Mouse (Mus musculus) liver, embryonic 15.5 days (tissue): ENCODE measurements around the gene S100a16. TPM values are rescaled to one million over a fixed set of nuclear protein-coding genes. Genes with fewer than 3 reads are reported as not detected.

Source experiments
- ATAC-seq: fragments of 200-750 bp; cut with Nextera tagmentation; 2 replicates; pipeline ENCODE4 v1.8.0; 2017; ENCODE audit warnings: moderate number of reproducible peaks, mild to moderate bottlenecking, moderate library complexity; ENCODE audit not compliant: insufficient read depth
- H3K27ac ChIP-seq: fragments of 300-500 bp; sonication (generic); replicated peaks from 2 replicates; pipeline ENCODE4 v1.5.1; 2015; ENCODE audit warnings: mild to moderate bottlenecking, inconsistent platforms
- H3K27me3 ChIP-seq: fragments of 300-500 bp; sonication (generic); 2 replicates; pipeline ENCODE4 v1.6.1; 2015; ENCODE audit warnings: mild to moderate bottlenecking, inconsistent platforms
- H3K36me3 ChIP-seq: fragments of 300-500 bp; sonication (generic); replicated peaks from 2 replicates; pipeline ENCODE4 v1.6.1; 2015; ENCODE audit warnings: moderate library complexity, mild to moderate bottlenecking, inconsistent platforms
- H3K4me1 ChIP-seq: fragments of 300-500 bp; sonication (generic); replicated peaks from 2 replicates; pipeline ENCODE4 v1.6.1; 2015; ENCODE audit warnings: inconsistent platforms
- H3K4me2 ChIP-seq: fragments of 300-500 bp; sonication (generic); 2 replicates; pipeline ENCODE4 v1.6.1; 2015; ENCODE audit warnings: moderate library complexity, mild to moderate bottlenecking, inconsistent platforms
- H3K4me3 ChIP-seq: fragments of 300-500 bp; sonication (generic); replicated peaks from 2 replicates; pipeline ENCODE4 v1.5.1; 2015; ENCODE audit warnings: mild to moderate bottlenecking, inconsistent platforms
- H3K9ac ChIP-seq: fragments of 300-500 bp; sonication (generic); 2 replicates; pipeline ENCODE4 v1.6.1; 2015; ENCODE audit warnings: moderate library complexity, mild to moderate bottlenecking, inconsistent platforms
- H3K9me3 ChIP-seq: fragments of 300-500 bp; sonication (generic); replicated peaks from 2 replicates; pipeline ENCODE4 v1.6.1; 2016; ENCODE audit warnings: inconsistent platforms
- WGBS: fragments of 180-500 bp; shearing (Covaris S2); methylation state at CpG from one replicate; pipeline ENCODE4 v1.1.7; 2015; ENCODE audit warnings: mixed read lengths; ENCODE audit not compliant: insufficient replicate concordance; 5-methylcytosine and 5-hydroxymethylcytosine counted together
- polyA plus RNA-seq: library from polyadenylated mRNA; unstranded; fragments of >200 nt; fragmentation: Nextera tagmentation; extraction: Ambion mirVana; gene quantifications from 2 replicates; pipeline ENCODE4 v1.2.1, GENCODE M21; 2015

Gene S100a16
- polyA plus RNA-seq, 1 experiment from 2014 or later, result 32.3 TPM

GRCm38 (mm10) chr3:90555954-90556353 is 18.9 kb downstream of the S100a16 start:
- peaks cover 4% of the 10 kb centered on the region; the same call in 1 of the 2 replicates for H3K27me3 ChIP-seq
- H3K27ac ChIP-seq, result no peak overlapping the region
- WGBS, result 58% methylated on average over 5 of the region's 5 CpGs

GRCm38 (mm10) chr3:90560008-90560628 is 23.1 kb downstream of the S100a16 start, which contains the start of gene S100a3:
TSS of gene S100a3 (plus strand) at chr3:90560578.
- peaks cover 4% of the 10 kb centered on the region; the same call in 1 of the 2 replicates for H3K27me3 ChIP-seq
- ATAC-seq, result no peak
- H3K4me1 ChIP-seq, result no peaks in the 10 kb centered on the region
- no peaks in the 10 kb centered on the region for H3K9me3 ChIP-seq
- H3K4me3 ChIP-seq, result no peak within 1 kb of the TSS
- no peak within 1 kb of the TSS for H3K9ac ChIP-seq
- H3K4me2 ChIP-seq, result no peak within 1 kb of the TSS
- 61% methylated on average over 6 of the region's 6 CpGs for WGBS
- no peak within 1 kb of the TSS for H3K27ac ChIP-seq
- no peaks in the 10 kb centered on the region for H3K36me3 ChIP-seq

More at GRCm38 (mm10) chr3:90555954-90556353, 18.9 kb downstream of the S100a16 start:
- Histone ChIP-seq H3K4me1 (no peaks in the 10 kb centered on the region), H3K4me2 (no peak overlapping the region), H3K9me3 (no peaks in the 10 kb centered on the region), H3K36me3 (no peaks in the 10 kb centered on the region), H3K9ac (no peak overlapping the region), H3K4me3 (no peak overlapping the region)
- ATAC-seq, result no peak

- no peak overlapping the region for H3K4me3 ChIP-seq
- H3K9ac ChIP-seq, result no peak overlapping the region
- no peaks in the 10 kb centered on the region for H3K4me1 ChIP-seq
- no peak overlapping the region for H3K4me2 ChIP-seq
- no peaks in the 10 kb centered on the region for H3K27me3 ChIP-seq
- H3K27ac ChIP-seq, result no peak overlapping the region
- 61% methylated on average over 5 of the region's 5 CpGs for WGBS
- no peaks in the 10 kb centered on the region for H3K9me3 ChIP-seq
- no peaks in the 10 kb centered on the region for H3K36me3 ChIP-seq
- ATAC-seq, result no peak
Measured at GRCm38 (mm10) chr3:90574691-90575090, 37.6 kb downstream of the S100a16 start.

- Histone ChIP-seq H3K9ac (no peak overlapping the region), H3K9me3 (no peaks in the 10 kb centered on the region), H3K4me2 (no peak overlapping the region), H3K27me3 (no peaks in the 10 kb centered on the region), H3K36me3 (no peaks in the 10 kb centered on the region), H3K4me3 (no peak overlapping the region), H3K4me1 (no peaks in the 10 kb centered on the region), H3K27ac (no peak overlapping the region)
- WGBS, result 62% methylated on average over 3 of the region's 3 CpGs
- ATAC-seq, result no peak
Measured at GRCm38 (mm10) chr3:90575320-90575719, 38.3 kb downstream of the S100a16 start.

GRCm38 (mm10) chr3:90576351-90577001 is 39.4 kb downstream of the S100a16 start:
- Histone ChIP-seq H3K9me3 (no peaks in the 10 kb centered on the region), H3K4me1 (no peaks in the 10 kb centered on the region), H3K4me2 (no peak overlapping the region), H3K9ac (no peak overlapping the region), H3K27ac (no peak overlapping the region), H3K4me3 (no peak overlapping the region), H3K27me3 (no peaks in the 10 kb centered on the region), H3K36me3 (no peaks in the 10 kb centered on the region)
- 64% methylated on average over 10 of the region's 10 CpGs for WGBS
- ATAC-seq, result no peak

- WGBS, result 66% methylated on average over 7 of the region's 7 CpGs
- no peaks in the 10 kb centered on the region for H3K4me1 ChIP-seq
- no peak overlapping the region for H3K27ac ChIP-seq
- H3K27me3 ChIP-seq, result no peaks in the 10 kb centered on the region
- no peaks in the 10 kb centered on the region for H3K9me3 ChIP-seq
- no peak for ATAC-seq
- no peak overlapping the region for H3K4me2 ChIP-seq
- no peak overlapping the region for H3K9ac ChIP-seq
- H3K36me3 ChIP-seq, result no peaks in the 10 kb centered on the region
- H3K4me3 ChIP-seq, result no peak overlapping the region
Measured at GRCm38 (mm10) chr3:90579433-90579832, 42.4 kb downstream of the S100a16 start.

GRCm38 (mm10) chr3:90581141-90581540 is 44.1 kb downstream of the S100a16 start:
- H3K27me3 ChIP-seq, result no peaks in the 10 kb centered on the region
- H3K9me3 ChIP-seq, result no peaks in the 10 kb centered on the region
- no peak for ATAC-seq
- H3K4me2 ChIP-seq, result no peak overlapping the region
- 67% methylated on average over 5 of the region's 5 CpGs for WGBS
- no peak overlapping the region for H3K4me3 ChIP-seq
- H3K9ac ChIP-seq, result no peak overlapping the region
- no peaks in the 10 kb centered on the region; the same call in 1 of the 2 replicates for H3K4me1 ChIP-seq
- no peak overlapping the region for H3K27ac ChIP-seq
- no peaks in the 10 kb centered on the region for H3K36me3 ChIP-seq

- WGBS, result 95% methylated on average over 1 of the region's 1 CpGs
- no peaks in the 10 kb centered on the region; the same call in 1 of the 2 replicates for H3K4me1 ChIP-seq
- H3K9ac ChIP-seq, result no peak overlapping the region
- H3K27me3 ChIP-seq, result no peaks in the 10 kb centered on the region
- H3K4me3 ChIP-seq, result no peak overlapping the region
- no peaks in the 10 kb centered on the region for H3K9me3 ChIP-seq
- no peaks in the 10 kb centered on the region for H3K36me3 ChIP-seq
- no peak for ATAC-seq
- H3K27ac ChIP-seq, result no peak overlapping the region
- H3K4me2 ChIP-seq, result no peak overlapping the region
Measured at GRCm38 (mm10) chr3:90582156-90582555, 45.1 kb downstream of the S100a16 start.

GRCm38 (mm10) chr3:90582556-90582955 is 45.5 kb downstream of the S100a16 start:
- no peak for ATAC-seq
- H3K9me3 ChIP-seq, result no peaks in the 10 kb centered on the region
- no peak overlapping the region for H3K4me2 ChIP-seq
- 65% methylated on average over 4 of the region's 4 CpGs for WGBS
- no peak overlapping the region for H3K9ac ChIP-seq
- H3K4me1 ChIP-seq, result no peaks in the 10 kb centered on the region; the same call in 1 of the 2 replicates
- no peaks in the 10 kb centered on the region for H3K27me3 ChIP-seq
- no peak overlapping the region for H3K27ac ChIP-seq
- no peaks in the 10 kb centered on the region for H3K36me3 ChIP-seq
- no peak overlapping the region for H3K4me3 ChIP-seq

- H3K27me3 ChIP-seq, result no peaks in the 10 kb centered on the region
- no peak overlapping the region for H3K4me2 ChIP-seq
- no peak overlapping the region for H3K9ac ChIP-seq
- no peak overlapping the region for H3K4me3 ChIP-seq
- ATAC-seq, result no peak
- no peaks in the 10 kb centered on the region; the same call in 1 of the 2 replicates for H3K4me1 ChIP-seq
- H3K36me3 ChIP-seq, result no peaks in the 10 kb centered on the region
- no peaks in the 10 kb centered on the region for H3K9me3 ChIP-seq
- 34% methylated on average over 3 of the region's 3 CpGs for WGBS
- no peak overlapping the region for H3K27ac ChIP-seq
Measured at GRCm38 (mm10) chr3:90583893-90584292, 46.8 kb downstream of the S100a16 start.

- no peak overlapping the region for H3K4me3 ChIP-seq
- peaks cover 3% of the 10 kb centered on the region; the same call in 1 of the 2 replicates for H3K4me1 ChIP-seq
- 29% methylated on average over 5 of the region's 5 CpGs for WGBS
- H3K9ac ChIP-seq, result no peak overlapping the region
- no peak for ATAC-seq
- no peaks in the 10 kb centered on the region for H3K27me3 ChIP-seq
- H3K27ac ChIP-seq, result no peak overlapping the region
- no peaks in the 10 kb centered on the region for H3K36me3 ChIP-seq
- no peak overlapping the region for H3K4me2 ChIP-seq
- H3K9me3 ChIP-seq, result no peaks in the 10 kb centered on the region
Measured at GRCm38 (mm10) chr3:90585595-90585994, 48.5 kb downstream of the S100a16 start.
